Mouse (Mus musculus) effector memory CD4-positive, alpha-beta T cell, adult 5 months (primary cell): Measurements from ENCODE around the gene Cct8l1. TPM values are rescaled to one million over a fixed set of nuclear protein-coding genes. Genes with fewer than 3 reads are reported as not detected.

Experiments
- polyA plus RNA-seq: library from polyadenylated mRNA; unstranded; fragments of 100-300 nt; shearing (Covaris generic); gene quantifications from one replicate; pipeline ENCODE4 v1.2.1, GENCODE M21; 2017

Gene Cct8l1
- polyA plus RNA-seq = not detected

DNA sequence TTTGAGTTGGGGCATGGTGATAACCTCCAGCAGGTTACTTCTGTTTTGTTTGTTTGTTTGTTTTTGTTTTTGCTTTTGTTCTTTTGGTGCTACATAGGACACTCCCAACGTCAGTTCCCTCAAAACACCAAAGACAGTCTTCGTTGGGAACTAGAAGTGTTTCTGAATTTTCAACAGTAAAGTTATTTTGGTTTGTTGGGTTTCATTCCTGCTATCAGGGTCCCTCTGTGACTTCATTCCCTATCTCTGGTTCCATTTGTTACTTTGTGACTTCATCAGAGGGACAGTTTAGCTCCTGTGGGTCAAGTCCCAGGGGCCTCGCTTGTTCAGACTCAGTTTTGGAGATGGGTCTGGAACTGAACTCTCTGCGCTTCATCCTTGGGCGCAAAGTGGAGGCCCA lies at the start of gene Cct8l1:
Gene Cct8l1 (plus strand): TSS at position 301 of the 400 bp plus-strand sequence.

DNA sequence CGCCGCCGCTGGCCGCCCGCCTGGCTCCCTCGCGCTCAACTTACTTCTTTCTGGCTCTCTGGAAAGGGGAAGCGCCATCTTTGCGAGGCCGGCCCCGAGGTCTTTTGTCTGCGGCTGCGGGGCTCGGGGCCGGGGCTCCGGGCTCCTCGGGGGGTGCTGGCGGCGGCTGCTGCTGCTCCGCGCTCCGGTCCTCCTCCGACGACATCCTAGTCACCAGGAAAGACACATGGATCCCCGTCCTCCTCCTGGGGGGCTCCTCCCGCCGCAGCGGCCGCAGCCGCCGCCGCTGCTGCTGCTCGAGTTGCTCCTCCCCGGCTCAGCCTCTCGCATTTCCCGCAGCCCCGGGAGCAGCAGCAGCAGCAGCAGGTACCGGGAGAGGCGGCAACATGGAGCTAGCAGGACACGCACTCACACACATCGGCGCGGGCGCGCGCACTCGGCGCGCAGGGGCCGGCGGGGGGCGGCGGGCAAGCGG lies 17.5 kb upstream of the Cct8l1 start, which contains the start of gene Kmt2c:
Gene Kmt2c (minus strand): TSS at position 438 of the 475 bp plus-strand sequence.

Other genes starting within 250 kb of the Cct8l1 start
- 81.6 TPM for gene Kmt2c, start 17.3 kb upstream of the Cct8l1 start, polyA plus RNA-seq
- 6.6 TPM for gene Xrcc2, start 189.8 kb downstream of the Cct8l1 start, polyA plus RNA-seq
- 1.7 TPM for gene Actr3b, start 243.9 kb downstream of the Cct8l1 start, polyA plus RNA-seq